Comparison of ENCODE assay signal across 28 mouse cellular contexts in genomic region chr9:69814432-69814831, GRCm38 (mm10). TPM values are rescaled to one million over a fixed set of nuclear protein-coding genes. Genes with fewer than 3 reads are reported as not detected.
"Had no signal": no experiment of that assay in that cellular context is flagged by ENCODE, and none has a peak within 500 bp of the region (broad histone marks: within the 10 kb centered on the region; RNA-seq: fewer than 3 reads in every experiment).

No protein-coding gene starts in this region.

- H3K9ac ChIP-seq: limb, embryonic 13.5 days; liver, embryonic 12.5 days; liver, embryonic 15.5 days; lung, embryonic 15.5 days; midbrain, embryonic 13.5 days; neural tube, embryonic 13.5 days had no signal

- H3K4me2 ChIP-seq: limb, embryonic 13.5 days; liver, embryonic 12.5 days; liver, embryonic 15.5 days; lung, embryonic 15.5 days; midbrain, embryonic 13.5 days; neural tube, embryonic 13.5 days had no signal

- H3K27ac ChIP-seq: layer of hippocampus, adult 2 months; limb, embryonic 10.5 days; limb, embryonic 13.5 days; liver, embryonic 12.5 days; liver, embryonic 15.5 days; lung, embryonic 15.5 days; midbrain, embryonic 10.5 days; midbrain, embryonic 13.5 days; neural tube, embryonic 13.5 days had no signal

- DNase-seq: kidney, adult 18-20 months; kidney, adult 9 months; kidney, postnatal 25 days; layer of hippocampus, adult 9-11 months; liver; lung, postnatal 36 days; thymus, postnatal 36 days had no signal

- H3K4me3 ChIP-seq: layer of hippocampus, adult 2 months; limb, embryonic 10.5 days; limb, embryonic 13.5 days; liver, embryonic 12.5 days; liver, embryonic 15.5 days; lung, embryonic 15.5 days; megakaryocyte, embryonic 14.5 days; midbrain, embryonic 10.5 days; midbrain, embryonic 13.5 days; myocyte; neural tube, embryonic 13.5 days had no signal

- H3K4me1 ChIP-seq: liver, embryonic 12.5 days; liver, embryonic 15.5 days; lung, embryonic 15.5 days; megakaryocyte, embryonic 14.5 days; midbrain, embryonic 10.5 days; midbrain, embryonic 13.5 days had no signal

- H3K27me3 ChIP-seq: limb, embryonic 13.5 days; liver, embryonic 12.5 days; liver, embryonic 15.5 days; lung, embryonic 15.5 days; midbrain, embryonic 13.5 days had no signal

- H3K9me3 ChIP-seq: limb, embryonic 10.5 days; liver, embryonic 12.5 days; liver, embryonic 15.5 days; lung, embryonic 15.5 days; midbrain, embryonic 13.5 days; neural tube, embryonic 13.5 days had no signal

- H3K36me3 ChIP-seq: limb, embryonic 10.5 days; limb, embryonic 13.5 days; liver, embryonic 12.5 days; liver, embryonic 15.5 days; lung, embryonic 15.5 days; midbrain, embryonic 10.5 days; midbrain, embryonic 13.5 days; neural tube, embryonic 13.5 days had no signal

- ATAC-seq: liver, embryonic 12.5 days; midbrain, embryonic 13.5 days; midbrain, embryonic 16.5 days had no signal

RNA-seq across cellular contexts. Expression of gene Foxb1, which starts 53.7 kb away (rescaled TPM):
- total RNA-seq: layer of hippocampus, adult 2 months; layer of hippocampus, postnatal 25 days; left cerebral cortex, postnatal 25 days; monocyte, adult 5-6 weeks had no signal
- polyA plus RNA-seq: intestine, embryonic 14.5 days; large intestine, adult 2 months; liver, embryonic 12.5 days; liver, embryonic 15.5 days; lung, embryonic 15.5 days; myocyte; small intestine, adult 2 months; spleen, adult 2 months; stomach, embryonic 16.5 days; urinary bladder, adult 2 months had no signal
